Mouse (Mus musculus) adipocyte (in vitro differentiated cells): Measurements from ENCODE around the gene Gins3.
A peak's percentile ranks its signal among the peaks of the same experiment; 100 is the strongest.
"Not testable (repeated sequence)": the region's sequence is repeated elsewhere in the genome, so short reads cannot be mapped to it uniquely, and the experiment has no call there.

Source experiments
- DNase-seq: peaks from one replicate; pipeline ENCODE4 v3.0.0-alpha.2; 2016; ENCODE audit warnings: low spot score

Gins3 gene

GRCm38 (mm10) chr8:95633262-95634062 is at the start of gene Gins3:
TSS of gene Gins3 (plus strand) at chr8:95633453.
- DNase-seq: peak; percentile 96

- DNase-seq: no peak
These were observed 45.9 kb upstream of the Gins3 start for GRCm38 (mm10) chr8:95587339-95587738.

GRCm38 (mm10) chr8:95589282-95589681 is 44.0 kb upstream of the Gins3 start:
- no peak for DNase-seq

- DNase-seq: no peak
These were observed 42.7 kb upstream of the Gins3 start for GRCm38 (mm10) chr8:95590539-95590938.

- no peak for DNase-seq
These were observed 41.0 kb upstream of the Gins3 start for GRCm38 (mm10) chr8:95592131-95592780.

GRCm38 (mm10) chr8:95593439-95594393 is 39.5 kb upstream of the Gins3 start:
- no peak for DNase-seq

GRCm38 (mm10) chr8:95595131-95595530 is 38.1 kb upstream of the Gins3 start:
- DNase-seq: no peak

- DNase-seq: no peak
These were observed 36.4 kb upstream of the Gins3 start for GRCm38 (mm10) chr8:95596841-95597241.

GRCm38 (mm10) chr8:95599861-95600260 is 33.4 kb upstream of the Gins3 start:
- DNase-seq: no peak

GRCm38 (mm10) chr8:95601306-95601705 is 31.9 kb upstream of the Gins3 start:
- DNase-seq: no peak

GRCm38 (mm10) chr8:95602168-95602567 is 31.1 kb upstream of the Gins3 start:
- DNase-seq: no peak

- DNase-seq: not testable (repeated sequence)
These were observed 26.7 kb upstream of the Gins3 start for GRCm38 (mm10) chr8:95606509-95606908.

GRCm38 (mm10) chr8:95607210-95607609 is 26.0 kb upstream of the Gins3 start:
- DNase-seq: no peak

- no peak for DNase-seq
These were observed 23.8 kb upstream of the Gins3 start for GRCm38 (mm10) chr8:95609406-95609805.

GRCm38 (mm10) chr8:95610749-95611148 is 22.5 kb upstream of the Gins3 start:
- no peak for DNase-seq

GRCm38 (mm10) chr8:95611769-95612168 is 21.5 kb upstream of the Gins3 start:
- no peak for DNase-seq

GRCm38 (mm10) chr8:95616383-95616782 is 16.9 kb upstream of the Gins3 start:
- no peak for DNase-seq

- no peak for DNase-seq
These were observed 13.2 kb upstream of the Gins3 start for GRCm38 (mm10) chr8:95620046-95620445.

GRCm38 (mm10) chr8:95624833-95625232 is 8.4 kb upstream of the Gins3 start:
- DNase-seq: no peak

- DNase-seq: no peak
These were observed 413 bp upstream of the Gins3 start for GRCm38 (mm10) chr8:95632840-95633239.

GRCm38 (mm10) chr8:95634063-95634340 is 749 bp downstream of the Gins3 start:
- DNase-seq: peak; percentile 17

- no peak for DNase-seq
These were observed 11.7 kb downstream of the Gins3 start for GRCm38 (mm10) chr8:95644942-95645341.

- no peak for DNase-seq
These were observed 15.0 kb downstream of the Gins3 start for GRCm38 (mm10) chr8:95648251-95648650.
